Mouse (Mus musculus): Measurements from ENCODE around the gene Papss2.

GRCm38 (mm10) chr19:32646382-32646781 lies 50.8 kb downstream of the Papss2 start:
- TF ChIP-seq CTCF (IDR thresholded peaks at IDR 0.05) = no peak
- TF ChIP-seq EP300 (IDR thresholded peaks at IDR 0.05) = no peak
